Mouse (Mus musculus) liver, embryonic 14.5 days (tissue): ENCODE measurements around the gene Neurog3.

Experiments used
- CTCF ChIP-seq: IDR thresholded peaks from 2 replicates; pipeline ENCODE4 v1.5.1; 2016; ENCODE audit warnings: antibody characterized with exemption, low read depth, control low read depth
- EP300 ChIP-seq: IDR thresholded peaks from 2 replicates; pipeline ENCODE4 v1.6.1; 2016; ENCODE audit warnings: antibody characterized with exemption, low read depth

GRCm38 (mm10) chr10:62113865-62114647 is 18.8 kb upstream of the Neurog3 start:
- no peak for TF ChIP-seq CTCF
- TF ChIP-seq EP300 = no peak
